Mouse (Mus musculus) brain, embryonic 14.5 days (tissue): ENCODE measurements around the gene Vcp.

ENCODE experiments used
- CTCF ChIP-seq: fragments of 200-500 bp; IDR thresholded peaks from 2 replicates; pipeline ENCODE4 v1.5.1; 2012; ENCODE audit warnings: inconsistent platforms, mild to moderate bottlenecking, moderate library complexity, borderline replicate concordance; ENCODE audit not compliant: insufficient read depth, insufficient read length; ENCODE audit errors: extremely low read depth
- POLR2A ChIP-seq: fragments of 200-500 bp; IDR thresholded peaks from 2 replicates; pipeline ENCODE4 v1.6.1; 2012; ENCODE audit warnings: mild to moderate bottlenecking, inconsistent platforms, borderline replicate concordance; ENCODE audit not compliant: poor library complexity, insufficient read depth, insufficient read length, severe bottlenecking; ENCODE audit errors: extremely low read depth

DNA sequence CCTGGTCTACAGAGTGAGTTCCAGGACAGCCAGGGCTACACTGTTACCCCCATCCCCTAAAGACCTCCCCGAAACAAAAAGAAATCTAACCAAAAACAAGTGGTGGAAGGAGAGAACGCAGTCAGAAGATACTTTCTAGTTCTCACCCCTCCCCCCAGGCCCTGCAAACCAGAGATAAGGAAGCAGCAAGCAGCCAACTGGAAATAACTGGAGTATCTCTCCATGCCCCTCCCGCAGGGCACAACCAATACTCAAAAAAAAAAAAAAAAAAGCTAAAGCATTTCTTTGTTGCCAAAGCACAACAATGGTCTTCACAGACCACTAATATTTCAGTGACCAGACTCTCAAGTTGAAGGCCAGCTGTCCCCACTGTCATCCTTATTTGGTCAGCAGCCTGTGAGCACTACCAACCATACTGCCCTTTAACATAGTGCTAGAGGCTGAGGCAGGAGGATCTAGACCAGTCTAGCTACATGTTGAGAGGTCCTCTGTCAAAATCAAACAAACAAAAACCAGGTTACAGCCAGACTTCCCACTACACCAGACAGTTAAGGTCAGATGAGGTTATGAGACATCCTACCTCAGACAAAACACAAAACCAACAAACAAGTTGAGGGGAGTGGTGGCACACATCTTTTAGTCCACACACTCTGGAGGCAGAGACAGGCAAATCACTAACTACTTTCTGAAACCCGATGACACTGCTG is 37.7 kb upstream of the Vcp start:
- TF ChIP-seq CTCF (no peak), POLR2A (no peak)
